Mouse (Mus musculus) heart, embryonic 11.5 days (tissue): ENCODE results near the gene Reep3. TPM values are rescaled to one million over a fixed set of nuclear protein-coding genes. Genes with fewer than 3 reads are reported as not detected.

Experiments used
- ATAC-seq: fragments of 200-750 bp; cut with Nextera tagmentation; replicated peaks from 2 replicates; pipeline ENCODE4 v1.8.0; 2017; ENCODE audit warnings: moderate library complexity; ENCODE audit not compliant: insufficient number of reproducible peaks, low FRiP score, low TSS enrichment
- H3K27ac ChIP-seq: fragments of 300-500 bp; sonication (generic); 2 replicates; pipeline ENCODE4 v1.5.1; 2014; ENCODE audit warnings: mild to moderate bottlenecking, low read depth, low read length
- H3K27me3 ChIP-seq: fragments of 300-500 bp; sonication (generic); 2 replicates; pipeline ENCODE4 v1.6.1; 2014; ENCODE audit warnings: mild to moderate bottlenecking, low read length, mixed read lengths; ENCODE audit not compliant: control insufficient read depth, insufficient read depth
- H3K36me3 ChIP-seq: fragments of 300-500 bp; sonication (generic); 2 replicates; pipeline ENCODE4 v1.6.1; 2014; ENCODE audit warnings: mild to moderate bottlenecking, low read length, moderate library complexity, mixed read lengths; ENCODE audit not compliant: control insufficient read depth, insufficient read depth
- H3K4me1 ChIP-seq: fragments of 300-500 bp; sonication (generic); 2 replicates; pipeline ENCODE4 v1.6.1; 2014; ENCODE audit warnings: low read length; ENCODE audit not compliant: control insufficient read depth, insufficient read depth
- H3K4me2 ChIP-seq: fragments of 300-500 bp; sonication (generic); 2 replicates; pipeline ENCODE4 v1.6.1; 2014; ENCODE audit warnings: mild to moderate bottlenecking, moderate library complexity
- H3K4me3 ChIP-seq: fragments of 300-500 bp; sonication (generic); 2 replicates; pipeline ENCODE4 v1.5.1; 2014; ENCODE audit warnings: low read depth, low read length
- H3K9ac ChIP-seq: fragments of 300-500 bp; sonication (generic); 2 replicates; pipeline ENCODE4 v1.6.1; 2014; ENCODE audit warnings: mild to moderate bottlenecking, low read depth, low read length, moderate library complexity
- H3K9me3 ChIP-seq: fragments of 300-500 bp; sonication (generic); replicated peaks from 2 replicates; pipeline ENCODE4 v1.6.1; 2016; ENCODE audit warnings: low read length; ENCODE audit not compliant: control insufficient read depth
- WGBS: fragments of 180-500 bp; shearing (Covaris S2); extraction: QIAGEN DNeasy Blood & Tissue Kit; methylation state at CpG from one replicate; pipeline ENCODE4 v1.1.7; 2014; ENCODE audit not compliant: insufficient replicate concordance; 5-methylcytosine and 5-hydroxymethylcytosine counted together
- polyA plus RNA-seq: library from polyadenylated mRNA; unstranded; fragments of >200 nt; fragmentation: Nextera tagmentation; extraction: Ambion mirVana; gene quantifications from 2 replicates; pipeline ENCODE4 v1.2.1, GENCODE M21; 2014

Reep3 gene
- polyA plus RNA-seq, 1 experiment from 2014 or later = 23.7 TPM

- Histone ChIP-seq H3K9ac (peak overlapping the region; percentile 89), H3K27me3 (no peaks in the 10 kb centered on the region), H3K4me3 (peak overlapping the region; percentile 93), H3K36me3 (no peaks in the 10 kb centered on the region), H3K27ac (peak overlapping the region; percentile 66), H3K4me1 (peaks cover 25% of the 10 kb centered on the region), H3K9me3 (no peaks in the 10 kb centered on the region), H3K4me2 (peak overlapping the region; percentile 96)
- 1% methylated on average over 96 of the region's 115 CpGs for WGBS
- ATAC-seq = peak; percentile 52
Observed at GRCm38 (mm10) chr10:67126859-67127758, 30.4 kb upstream of the Reep3 start.

DNA sequence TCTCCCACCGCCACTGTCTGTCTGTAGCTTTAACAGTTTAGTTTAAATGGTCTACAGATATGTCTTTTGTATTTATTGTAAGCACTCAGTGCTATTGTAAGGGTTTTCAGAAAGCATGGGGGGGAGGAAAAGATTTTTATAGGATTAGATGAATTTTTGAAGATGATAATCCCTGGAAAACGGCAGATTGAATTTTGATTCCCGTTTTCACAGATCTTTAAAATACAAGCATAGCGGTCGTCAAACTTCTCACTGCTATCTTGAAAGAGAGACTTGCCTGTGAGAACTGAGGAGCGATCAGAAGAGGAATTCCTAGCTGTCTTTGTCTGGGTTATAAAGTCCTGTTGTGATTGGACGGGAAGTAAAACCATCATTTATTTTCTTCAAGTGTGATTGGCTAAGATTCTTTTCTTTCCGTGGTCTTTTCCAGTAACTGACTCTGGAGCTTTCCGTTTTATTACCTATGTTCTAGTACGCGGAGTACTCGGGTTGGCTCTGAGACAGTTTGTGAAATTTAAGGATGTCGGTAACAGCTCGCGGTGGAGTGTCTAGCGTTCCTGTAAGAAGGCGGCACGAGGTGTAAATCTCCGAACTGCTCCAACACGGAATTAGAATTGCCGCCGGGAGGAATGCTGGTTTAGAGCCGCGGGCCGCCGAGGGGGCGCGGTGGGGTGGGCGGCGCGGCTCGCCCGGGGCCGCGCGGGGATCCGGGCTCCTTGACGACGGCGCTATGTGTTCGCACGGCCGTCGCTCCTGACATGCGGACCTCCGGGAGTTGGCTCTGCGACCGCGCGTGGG lies 29.5 kb upstream of the Reep3 start:
- H3K36me3 ChIP-seq = no peaks in the 10 kb centered on the region
- under 1% methylated on average over 44 of the region's 50 CpGs for WGBS
- H3K4me2 ChIP-seq = peak overlapping the region; percentile 96
- H3K9ac ChIP-seq = peak overlapping the region; percentile 89
- no peaks in the 10 kb centered on the region for H3K27me3 ChIP-seq
- H3K4me1 ChIP-seq = peaks cover 25% of the 10 kb centered on the region
- no peaks in the 10 kb centered on the region for H3K9me3 ChIP-seq
- H3K27ac ChIP-seq = peak overlapping the region; percentile 66
- peak overlapping the region; percentile 93 for H3K4me3 ChIP-seq
- peak; percentile 59; the same call in 1 of the 2 replicates for ATAC-seq

- H3K4me2 ChIP-seq = peak overlapping the region; percentile 38
- WGBS = 42% methylated on average over 4 of the region's 4 CpGs
- H3K27ac ChIP-seq = peak overlapping the region; percentile 68
- no peaks in the 10 kb centered on the region for H3K36me3 ChIP-seq
- no peak for ATAC-seq
- no peak overlapping the region for H3K4me3 ChIP-seq
- H3K9ac ChIP-seq = no peak overlapping the region
- H3K27me3 ChIP-seq = no peaks in the 10 kb centered on the region
- no peaks in the 10 kb centered on the region for H3K9me3 ChIP-seq
- H3K4me1 ChIP-seq = peaks cover 39% of the 10 kb centered on the region
Observed at GRCm38 (mm10) chr10:67124156-67124555, 27.4 kb upstream of the Reep3 start.

GRCm38 (mm10) chr10:67123756-67124155 lies 27.0 kb upstream of the Reep3 start:
- Histone ChIP-seq H3K9me3 (no peaks in the 10 kb centered on the region), H3K27ac (peak overlapping the region; percentile 68), H3K4me3 (no peak overlapping the region), H3K36me3 (no peaks in the 10 kb centered on the region), H3K4me2 (peak overlapping the region; percentile 38), H3K27me3 (no peaks in the 10 kb centered on the region), H3K4me1 (peaks cover 39% of the 10 kb centered on the region), H3K9ac (no peak overlapping the region)
- WGBS = 54% methylated on average over 2 of the region's 2 CpGs
- no peak for ATAC-seq

DNA sequence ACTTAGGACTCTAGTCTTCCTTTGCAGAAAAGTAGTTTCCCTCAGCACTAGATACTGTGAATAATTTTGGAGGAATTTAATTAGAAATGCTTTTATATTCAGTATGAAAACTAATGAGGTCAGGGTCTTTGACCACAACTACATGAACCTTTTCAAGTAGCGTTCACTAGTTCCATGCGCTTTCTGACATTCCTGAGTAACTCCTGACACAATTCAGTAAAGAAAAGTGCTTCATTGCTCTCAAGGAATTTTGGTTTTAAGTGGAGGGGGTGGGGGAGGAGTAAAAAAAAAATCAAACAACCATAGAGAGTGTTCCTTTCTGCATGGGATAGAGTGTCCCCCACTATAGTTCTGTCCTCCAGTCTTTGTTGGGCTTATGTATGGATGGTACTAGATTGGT lies 23.9 kb upstream of the Reep3 start:
- no peak overlapping the region for H3K4me2 ChIP-seq
- no peaks in the 10 kb centered on the region for H3K36me3 ChIP-seq
- no peaks in the 10 kb centered on the region for H3K9me3 ChIP-seq
- no peak overlapping the region for H3K27ac ChIP-seq
- no peaks in the 10 kb centered on the region for H3K27me3 ChIP-seq
- H3K4me1 ChIP-seq = peaks cover 43% of the 10 kb centered on the region
- no peak overlapping the region for H3K4me3 ChIP-seq
- ATAC-seq = no peak
- 83% methylated on average over 2 of the region's 2 CpGs for WGBS
- H3K9ac ChIP-seq = no peak overlapping the region

DNA sequence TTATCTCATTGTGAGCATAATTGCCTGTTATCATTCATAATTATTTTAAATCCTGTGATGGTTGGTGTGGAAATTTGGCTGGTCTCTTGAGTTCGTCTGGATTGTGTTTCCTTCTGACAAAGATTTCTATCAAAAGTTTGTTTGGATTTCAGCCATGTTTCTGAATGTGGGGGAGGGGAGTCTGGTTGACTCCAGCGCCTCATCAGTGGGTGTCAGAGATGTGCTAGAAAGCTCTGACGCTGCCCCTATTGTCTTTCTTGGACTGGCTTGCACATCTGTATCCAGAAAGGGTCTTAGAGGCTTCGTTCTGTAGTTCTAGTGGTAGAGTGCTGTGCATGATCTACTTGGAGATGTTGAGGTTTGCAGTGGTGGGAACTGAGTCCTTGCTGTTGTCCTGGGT lies 23.4 kb upstream of the Reep3 start:
- no peak overlapping the region for H3K4me3 ChIP-seq
- H3K36me3 ChIP-seq = no peaks in the 10 kb centered on the region
- WGBS = 48% methylated on average over 4 of the region's 4 CpGs
- H3K4me2 ChIP-seq = no peak overlapping the region
- no peak overlapping the region for H3K9ac ChIP-seq
- no peak overlapping the region for H3K27ac ChIP-seq
- no peaks in the 10 kb centered on the region for H3K27me3 ChIP-seq
- no peaks in the 10 kb centered on the region for H3K9me3 ChIP-seq
- no peak for ATAC-seq
- peaks cover 43% of the 10 kb centered on the region for H3K4me1 ChIP-seq

- Histone ChIP-seq H3K9ac (no peak overlapping the region), H3K4me2 (no peak overlapping the region), H3K27ac (no peak overlapping the region), H3K36me3 (no peaks in the 10 kb centered on the region), H3K27me3 (no peaks in the 10 kb centered on the region), H3K4me3 (no peak overlapping the region), H3K4me1 (peaks cover 40% of the 10 kb centered on the region), H3K9me3 (no peaks in the 10 kb centered on the region)
- WGBS = 42% methylated on average over 7 of the region's 7 CpGs
- no peak; the same call in 1 of the 2 replicates for ATAC-seq
Observed at GRCm38 (mm10) chr10:67119291-67119690, 22.5 kb upstream of the Reep3 start.

DNA sequence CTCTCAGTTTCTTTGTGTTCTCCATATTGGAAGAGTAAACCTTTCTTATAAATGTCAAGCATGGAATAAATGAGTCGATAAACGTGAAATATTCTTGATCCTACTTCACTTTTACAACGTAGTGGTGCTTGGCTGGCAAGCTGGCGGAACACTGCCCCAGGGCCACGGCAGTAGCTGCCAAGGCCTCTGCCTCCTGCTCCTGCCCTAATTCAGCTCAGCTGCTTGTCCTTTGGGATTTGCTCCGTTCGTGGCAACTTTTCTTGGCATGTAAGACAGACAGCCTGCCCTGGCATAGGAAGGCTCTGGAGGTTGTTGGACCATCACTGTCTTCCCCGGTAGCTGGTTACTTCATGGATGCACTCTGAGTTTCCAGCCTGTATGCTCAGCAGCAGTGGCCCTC lies 19.5 kb upstream of the Reep3 start:
- H3K4me3 ChIP-seq = no peak overlapping the region
- H3K4me2 ChIP-seq = no peak overlapping the region
- peak overlapping the region; percentile 41; the same call in 1 of the 2 replicates for H3K27ac ChIP-seq
- 80% methylated on average over 8 of the region's 8 CpGs for WGBS
- no peaks in the 10 kb centered on the region for H3K27me3 ChIP-seq
- no peak for ATAC-seq
- peaks cover 44% of the 10 kb centered on the region for H3K4me1 ChIP-seq
- no peaks in the 10 kb centered on the region for H3K9me3 ChIP-seq
- no peak overlapping the region for H3K9ac ChIP-seq
- H3K36me3 ChIP-seq = no peaks in the 10 kb centered on the region
